Mouse (Mus musculus): ENCODE data around the gene Slc48a1.
A peak's percentile ranks its signal among the peaks of the same experiment; 100 is the strongest.

Slc48a1 gene

DNA sequence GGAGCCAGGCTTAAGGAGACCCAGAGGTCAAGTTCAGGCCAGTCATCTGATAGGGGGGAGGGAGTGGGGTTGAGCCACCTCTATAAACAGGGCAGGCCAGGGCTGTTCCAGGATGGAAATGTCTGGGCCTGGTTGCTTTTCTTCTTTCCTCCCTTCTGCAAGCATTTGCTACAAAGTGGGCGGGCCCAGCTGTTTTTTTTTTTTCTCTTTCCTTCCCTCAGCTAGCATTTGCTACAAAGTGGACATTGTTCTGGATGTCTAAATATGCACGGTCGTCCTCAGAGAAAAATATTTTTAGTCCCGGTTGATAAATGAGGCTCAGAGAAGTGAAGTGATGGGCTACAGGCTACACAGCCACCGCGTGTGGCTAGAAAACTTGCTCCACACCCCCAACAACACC lies 23.8 kb upstream of the Slc48a1 start:
- DNase-seq, result peak; percentile 39

DNA sequence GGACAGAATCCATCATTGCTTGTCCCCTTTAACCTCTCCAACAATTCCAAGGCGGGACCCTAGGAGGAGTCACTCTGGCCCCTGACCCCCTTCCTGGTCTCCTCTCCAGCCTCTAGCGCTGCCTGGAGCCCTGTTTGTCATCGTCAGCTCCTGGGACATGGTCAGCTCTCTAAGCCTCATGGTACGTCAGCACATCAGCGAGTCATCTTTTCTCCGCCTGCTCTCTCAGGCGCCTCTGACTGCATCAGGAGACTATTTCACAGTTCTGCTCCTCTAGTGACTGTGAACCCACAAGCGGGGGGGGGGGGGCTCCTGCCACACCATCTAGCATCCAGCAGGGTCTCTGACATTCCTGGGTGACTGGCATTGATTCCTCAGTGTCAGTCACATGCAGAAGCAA lies 23.0 kb upstream of the Slc48a1 start:
- no peak for DNase-seq

GRCm38 (mm10) chr15:97760006-97760405 lies 18.3 kb upstream of the Slc48a1 start:
- DNase-seq, result peak; percentile 62

- DNase-seq, result no peak
Measured at GRCm38 (mm10) chr15:97760952-97761351, 17.4 kb upstream of the Slc48a1 start.

DNA sequence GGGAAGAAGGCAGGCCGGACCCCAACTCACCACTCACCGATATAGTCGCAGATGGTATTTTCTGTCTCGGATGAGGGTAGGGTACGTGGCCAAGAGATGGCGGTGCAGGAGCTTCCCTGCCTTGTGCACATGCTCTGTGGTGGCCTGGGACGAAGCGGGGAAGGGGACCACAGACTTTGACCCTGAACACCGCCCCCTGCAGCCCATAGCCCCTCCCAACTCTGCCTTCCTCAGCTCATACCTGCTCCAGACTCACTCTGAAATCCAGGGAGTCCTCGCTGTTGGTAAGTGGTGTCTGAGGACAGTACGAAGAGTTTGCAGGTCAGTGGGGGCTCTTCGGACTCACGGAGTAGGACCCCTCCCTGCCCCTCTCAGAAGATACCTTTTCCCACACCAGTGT lies 16.9 kb upstream of the Slc48a1 start:
- DNase-seq, result peak; percentile 59

DNA sequence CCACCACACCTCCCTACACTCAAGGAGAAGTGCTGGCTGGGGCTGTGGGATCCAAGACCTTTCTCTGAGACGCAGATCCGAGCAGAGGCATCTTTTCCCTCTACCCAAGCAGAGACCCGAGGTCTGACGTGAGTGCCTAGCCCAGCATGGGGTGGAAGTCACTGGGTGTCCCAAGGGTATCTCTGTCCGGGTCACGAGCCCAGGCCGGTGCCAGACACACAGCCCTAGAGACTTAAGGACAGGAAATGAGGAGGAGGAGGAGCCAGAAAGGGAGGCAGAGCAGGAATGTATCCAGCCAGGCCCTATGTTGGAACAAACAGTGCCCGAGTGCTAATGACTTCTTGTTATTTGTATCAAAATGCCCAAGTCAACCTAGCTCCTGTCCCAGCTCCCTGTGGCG lies 15.6 kb upstream of the Slc48a1 start:
- DNase-seq, result peak; percentile 79

DNA sequence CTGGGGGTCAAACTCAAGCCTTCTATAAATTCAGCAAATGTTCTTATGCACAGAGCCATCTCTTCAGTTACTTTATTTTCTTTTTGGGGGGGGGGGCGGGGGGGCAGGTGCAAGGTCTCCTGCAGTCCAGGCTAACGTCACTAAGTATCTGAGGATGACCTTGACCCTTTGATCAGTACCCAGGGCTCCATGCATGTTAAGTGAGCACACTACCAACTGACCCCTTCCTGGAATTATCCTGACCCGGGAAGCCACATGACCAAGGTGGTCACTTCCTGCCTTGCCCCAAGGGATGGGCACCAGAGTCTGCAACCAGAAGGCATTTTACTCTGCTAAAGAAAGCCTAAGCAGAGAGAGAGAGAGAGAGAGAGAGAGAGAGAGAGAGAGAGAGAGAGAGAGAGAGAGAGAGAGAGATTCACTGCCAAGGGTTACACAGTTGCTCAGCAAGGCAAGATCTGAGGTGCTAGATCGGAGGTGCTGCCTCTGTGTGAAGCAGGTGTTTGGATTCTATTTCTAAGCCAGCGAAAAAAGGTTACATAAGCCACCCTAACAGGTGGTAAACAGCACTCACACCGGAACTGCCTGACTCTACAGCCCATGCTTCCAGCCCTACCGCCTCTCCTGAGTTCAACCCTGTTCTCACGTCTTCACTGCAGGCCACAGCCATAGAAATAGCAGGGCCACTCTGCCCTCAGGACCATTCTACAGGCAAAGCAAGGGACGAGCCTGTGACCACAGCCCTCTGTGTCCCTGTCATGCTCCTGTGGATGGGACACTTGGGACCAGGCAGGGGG lies 14.9 kb upstream of the Slc48a1 start:
- DNase-seq, result peak; percentile 61

DNA sequence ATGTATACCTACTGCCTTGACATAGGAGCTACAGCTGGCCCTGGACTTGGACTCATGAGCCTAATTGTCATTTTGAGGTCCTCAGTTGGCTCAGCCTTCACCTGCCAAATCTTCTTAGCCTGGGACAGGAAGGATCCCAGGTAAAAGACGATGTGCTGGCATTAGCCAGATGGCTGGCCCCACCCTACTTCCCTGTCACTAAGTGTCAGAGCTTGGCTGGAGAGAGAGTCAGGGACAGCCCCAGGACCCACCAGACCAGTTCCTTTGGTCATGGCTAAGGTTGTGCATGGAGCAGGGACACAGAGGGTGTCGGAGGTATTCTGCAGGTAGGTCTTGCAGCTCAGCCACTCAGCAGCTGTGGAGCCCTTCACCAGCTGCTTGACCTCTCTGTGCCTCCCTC lies 13.8 kb upstream of the Slc48a1 start:
- no peak for DNase-seq

- peak; percentile 65 for DNase-seq
Measured at GRCm38 (mm10) chr15:97765090-97765794, 13.1 kb upstream of the Slc48a1 start.

DNA sequence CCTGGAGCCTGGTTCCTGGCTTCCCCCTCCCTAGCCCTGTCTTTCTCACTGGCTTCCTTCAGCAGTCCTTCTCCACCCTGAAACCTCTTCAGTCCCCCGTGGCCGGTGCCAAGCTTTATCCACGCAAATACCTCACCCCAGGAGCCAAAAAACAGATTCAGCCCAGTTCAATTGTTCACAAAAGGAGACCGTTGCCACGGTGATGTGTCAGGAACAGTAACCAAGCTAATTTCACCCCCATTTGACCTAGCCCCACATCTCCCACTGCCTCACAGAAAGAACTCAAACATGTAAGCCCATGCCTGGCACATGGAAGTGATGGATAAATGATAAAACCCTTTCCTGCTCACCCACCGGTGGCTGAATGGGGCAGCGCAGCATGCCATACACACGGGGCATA lies 12.1 kb upstream of the Slc48a1 start:
- DNase-seq, result no peak

- peak; percentile 82 for DNase-seq
Measured at GRCm38 (mm10) chr15:97766594-97767279, 11.6 kb upstream of the Slc48a1 start.

DNA sequence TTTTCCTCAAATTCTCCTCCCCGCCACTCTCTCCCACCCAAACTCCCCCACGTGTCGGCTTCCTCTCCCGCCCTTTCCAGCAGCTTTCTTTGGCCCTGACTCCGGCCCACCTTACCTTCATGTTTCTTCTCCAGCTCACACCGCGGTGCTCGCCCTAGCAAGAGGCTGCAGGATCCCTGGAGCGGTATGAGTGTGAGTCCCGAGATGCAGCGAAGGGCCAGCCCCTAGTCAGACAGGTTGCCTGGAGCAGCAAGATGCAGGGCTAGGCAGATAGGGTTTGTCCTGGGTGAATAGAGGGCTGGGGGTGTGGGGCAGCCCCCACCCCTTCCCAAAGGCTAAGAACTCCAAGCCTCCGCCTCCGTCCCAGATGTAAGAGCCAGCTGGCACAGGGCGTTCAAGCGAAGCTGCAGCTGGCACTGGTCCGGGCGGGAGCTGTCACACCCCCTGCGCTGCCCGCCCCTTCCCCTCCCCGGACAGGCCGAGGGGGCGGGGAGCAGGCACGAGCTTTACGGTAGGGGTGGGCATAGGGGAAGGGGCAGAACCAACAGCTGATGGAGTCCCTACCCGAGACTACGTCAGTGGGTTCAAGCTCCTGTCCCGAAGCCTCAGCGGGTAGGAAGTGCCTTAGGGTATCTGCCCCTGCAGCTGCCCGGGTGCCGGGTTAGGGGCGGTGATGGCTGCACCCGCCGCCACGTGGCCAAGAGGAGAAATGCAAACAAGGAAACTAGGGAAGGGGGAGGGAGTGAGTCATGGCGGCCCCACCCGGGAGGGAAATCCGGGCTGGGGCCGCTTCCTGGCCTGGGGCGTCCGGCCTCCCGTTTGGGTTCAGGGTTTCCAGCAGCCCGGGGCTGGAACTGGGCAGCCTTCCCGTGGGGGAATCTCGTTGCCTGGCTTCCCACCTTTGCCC lies 10.8 kb upstream of the Slc48a1 start, which contains the start of gene Rapgef3:
Rapgef3 (minus strand) TSS at position 693 of the 907 bp plus-strand sequence.
- peak; percentile 95 for DNase-seq

- DNase-seq, result no peak
Measured at GRCm38 (mm10) chr15:97768192-97768591, 10.1 kb upstream of the Slc48a1 start.

DNA sequence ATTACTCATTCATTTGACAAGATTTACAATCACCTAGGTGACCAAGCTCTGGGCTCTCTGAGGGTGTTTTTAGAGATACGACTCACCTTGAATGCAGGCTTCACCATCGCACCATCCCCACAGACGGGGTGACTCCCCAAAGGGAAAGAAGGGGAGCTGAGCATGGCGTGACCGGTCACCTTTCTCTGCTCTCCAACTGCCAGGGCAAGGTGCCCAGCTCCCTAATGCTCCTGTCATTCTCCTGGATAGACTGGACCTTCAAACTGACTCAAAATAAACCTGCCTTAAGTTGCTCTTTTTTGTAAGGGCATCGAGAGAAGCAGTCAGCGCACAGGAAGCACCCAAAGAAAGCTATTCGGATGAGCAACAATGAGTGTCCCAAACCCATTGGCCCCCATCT lies 8.0 kb upstream of the Slc48a1 start:
- DNase-seq, result no peak

DNA sequence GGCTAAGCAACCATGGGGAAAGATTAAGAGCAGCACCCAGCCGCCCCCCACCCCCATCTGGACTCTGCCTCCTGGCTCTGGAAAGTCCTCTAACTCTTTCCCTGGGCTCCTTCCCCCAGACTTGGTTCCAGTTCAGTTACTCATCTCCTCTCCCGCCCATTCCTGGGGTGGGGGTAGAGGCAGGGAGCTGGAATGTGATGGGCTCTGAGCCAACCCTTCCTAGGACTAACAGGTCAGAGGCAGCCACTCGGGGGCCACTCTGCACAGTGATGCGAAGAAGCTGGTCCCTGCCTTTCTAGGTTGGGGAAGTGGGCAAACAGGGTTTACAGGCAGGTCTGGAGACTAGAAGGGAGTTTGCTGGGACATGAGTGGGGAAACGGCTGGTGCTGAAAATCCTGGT lies 5.2 kb upstream of the Slc48a1 start:
- DNase-seq, result peak; percentile 98

- DNase-seq, result peak; percentile 65
Measured at GRCm38 (mm10) chr15:97773961-97774370, 4.4 kb upstream of the Slc48a1 start.

- peak; percentile 86 for DNase-seq
Measured at GRCm38 (mm10) chr15:97776514-97776913, 1.8 kb upstream of the Slc48a1 start.

GRCm38 (mm10) chr15:97776919-97777318 lies 1.4 kb upstream of the Slc48a1 start:
- DNase-seq, result peak; percentile 63

DNA sequence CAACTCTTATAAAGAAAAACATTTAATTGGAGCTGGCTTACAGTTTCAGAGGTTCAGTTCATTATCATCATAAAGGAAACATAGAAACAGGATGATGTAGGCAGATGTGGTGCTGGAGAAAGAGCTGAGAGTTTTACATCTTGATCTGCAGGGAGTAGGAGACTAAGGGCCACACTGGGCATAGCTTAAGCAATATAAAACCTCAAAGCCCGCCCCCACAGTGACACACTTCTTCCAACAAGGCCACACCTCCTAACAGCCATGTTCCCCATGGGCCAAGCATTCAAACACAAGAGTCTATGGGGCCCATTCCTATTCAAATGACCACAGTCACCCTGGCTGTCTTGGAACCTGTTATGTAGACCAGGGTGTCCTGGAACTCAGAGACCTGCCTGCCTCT lies 1.3 kb downstream of the Slc48a1 start:
- DNase-seq, result no peak

DNA sequence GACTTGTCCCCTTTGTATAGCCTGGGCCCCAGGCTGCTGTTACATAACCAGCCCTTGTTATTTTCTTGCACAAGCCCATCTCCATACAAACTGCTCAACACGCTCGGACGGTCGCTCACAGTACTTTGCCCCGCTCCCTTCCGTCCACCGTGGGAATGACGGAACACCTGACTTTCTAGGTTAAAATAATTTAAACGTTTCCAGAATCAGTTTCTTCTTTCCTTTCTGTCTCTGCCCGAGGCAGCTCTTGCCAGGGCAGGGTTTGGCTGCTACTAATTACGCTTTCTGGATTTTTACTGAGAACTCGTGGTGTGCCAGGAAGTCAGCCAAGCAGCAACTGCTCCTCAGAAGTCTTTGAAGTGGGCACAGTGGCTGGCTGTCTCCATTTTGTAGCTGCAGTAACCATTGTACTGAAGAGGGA lies 2.3 kb downstream of the Slc48a1 start:
- DNase-seq, result peak; percentile 91

GRCm38 (mm10) chr15:97781961-97782748 lies 3.8 kb downstream of the Slc48a1 start:
- peak; percentile 71 for DNase-seq

GRCm38 (mm10) chr15:97782749-97783105 lies 4.4 kb downstream of the Slc48a1 start:
- no peak for DNase-seq

Data from kidney, adult 11 months (tissue).